Mouse (Mus musculus) testis, adult 2 months (tissue): ENCODE data around the gene Stk38. TPM values are rescaled to one million over a fixed set of nuclear protein-coding genes. Genes with fewer than 3 reads are reported as not detected.

ENCODE experiments used
- H3K27ac ChIP-seq: fragments of 200-500 bp; 2 replicates; pipeline ENCODE4 v1.5.1; 2012; ENCODE audit warnings: low read depth, low read length; ENCODE audit not compliant: control insufficient read depth, insufficient read depth
- H3K27me3 ChIP-seq: fragments of 200-500 bp; 2 replicates; pipeline ENCODE4 v1.6.1; 2012; ENCODE audit warnings: mild to moderate bottlenecking, low read length, moderate library complexity; ENCODE audit not compliant: control insufficient read depth, insufficient read depth
- H3K36me3 ChIP-seq: fragments of 200-500 bp; 2 replicates; pipeline ENCODE4 v1.6.1; 2012; ENCODE audit warnings: mild to moderate bottlenecking, low read length; ENCODE audit not compliant: control insufficient read depth, insufficient read depth
- H3K4me1 ChIP-seq: fragments of 200-500 bp; 2 replicates; pipeline ENCODE4 v1.6.1; 2012; ENCODE audit warnings: low read length; ENCODE audit not compliant: control insufficient read depth, insufficient read depth
- H3K4me3 ChIP-seq: fragments of 200-500 bp; 2 replicates; pipeline ENCODE4 v1.5.1; 2012; ENCODE audit warnings: low read depth, mild to moderate bottlenecking, low read length, moderate library complexity, mixed read lengths; ENCODE audit not compliant: control insufficient read depth
- CTCF ChIP-seq: fragments of 200-500 bp; IDR thresholded peaks from 2 replicates; pipeline ENCODE4 v1.5.1; 2012; ENCODE audit warnings: low read depth, mild to moderate bottlenecking, inconsistent platforms, low read length, moderate library complexity; ENCODE audit not compliant: control insufficient read depth, insufficient read depth, insufficient replicate concordance
- POLR2A ChIP-seq: fragments of 200-500 bp; IDR thresholded peaks from 2 replicates; pipeline ENCODE4 v1.6.1; 2012; ENCODE audit warnings: low read depth, mild to moderate bottlenecking, inconsistent platforms, low read length, moderate library complexity; ENCODE audit not compliant: control insufficient read depth
- polyA plus RNA-seq: library from polyadenylated mRNA; depleted of rRNA; stranded (reverse); fragments of >200 nt; gene quantifications from 2 replicates; pipeline ENCODE4 v1.2.3, GENCODE M21; 2012; rRNA removed

Stk38 gene
- polyA plus RNA-seq, 1 experiment, result 43.7 TPM

GRCm38 (mm10) chr17:28921086-28921485 is 86.7 kb downstream of the Stk38 start:
- Histone ChIP-seq H3K27ac (peak overlapping the region; percentile 46; the same call in 1 of the 2 replicates), H3K36me3 (no peaks in the 10 kb centered on the region), H3K4me1 (peaks cover 2% of the 10 kb centered on the region; the same call in 1 of the 2 replicates), H3K27me3 (no peaks in the 10 kb centered on the region), H3K4me3 (no peak overlapping the region)
- no peak for TF ChIP-seq CTCF
- TF ChIP-seq POLR2A, result no peak

Other genes with a start within 250 kb of the Stk38 start
- 2.1 and 2.8 TPM in 2 replicates for gene Mapk13, start 238.7 kb downstream of the Stk38 start, polyA plus RNA-seq
- 134 and 137 TPM in 2 replicates for gene Brpf3, start 206.9 kb downstream of the Stk38 start, polyA plus RNA-seq
- 0.76 and 0.79 TPM in 2 replicates for gene Pnpla1, start 149.6 kb downstream of the Stk38 start, polyA plus RNA-seq
- 4.7 and 4.9 TPM in 2 replicates for gene 4930539E08Rik, start 92.7 kb downstream of the Stk38 start, polyA plus RNA-seq
- gene Pxt1, start 64.2 kb downstream of the Stk38 start, polyA plus RNA-seq, result 189 and 199 TPM in 2 replicates
- gene Kctd20, start 56.0 kb downstream of the Stk38 start, polyA plus RNA-seq, result 34.2 and 34.6 TPM in 2 replicates
- gene Srsf3, start 24.6 kb upstream of the Stk38 start, polyA plus RNA-seq, result 75.4 and 83.4 TPM in 2 replicates
- 10.5 and 11.3 TPM in 2 replicates for gene Cdkn1a, start 83.0 kb upstream of the Stk38 start, polyA plus RNA-seq
- gene Rab44, start 106.2 kb upstream of the Stk38 start, polyA plus RNA-seq, result 2.4 TPM in 1 of 2 replicates, not detected in the other
- 49.1 and 62.1 TPM in 2 replicates for gene Cpne5, start 230.2 kb upstream of the Stk38 start, polyA plus RNA-seq